ENCODE assay signal across 8 mouse cellular contexts in the genomic region with DNA sequence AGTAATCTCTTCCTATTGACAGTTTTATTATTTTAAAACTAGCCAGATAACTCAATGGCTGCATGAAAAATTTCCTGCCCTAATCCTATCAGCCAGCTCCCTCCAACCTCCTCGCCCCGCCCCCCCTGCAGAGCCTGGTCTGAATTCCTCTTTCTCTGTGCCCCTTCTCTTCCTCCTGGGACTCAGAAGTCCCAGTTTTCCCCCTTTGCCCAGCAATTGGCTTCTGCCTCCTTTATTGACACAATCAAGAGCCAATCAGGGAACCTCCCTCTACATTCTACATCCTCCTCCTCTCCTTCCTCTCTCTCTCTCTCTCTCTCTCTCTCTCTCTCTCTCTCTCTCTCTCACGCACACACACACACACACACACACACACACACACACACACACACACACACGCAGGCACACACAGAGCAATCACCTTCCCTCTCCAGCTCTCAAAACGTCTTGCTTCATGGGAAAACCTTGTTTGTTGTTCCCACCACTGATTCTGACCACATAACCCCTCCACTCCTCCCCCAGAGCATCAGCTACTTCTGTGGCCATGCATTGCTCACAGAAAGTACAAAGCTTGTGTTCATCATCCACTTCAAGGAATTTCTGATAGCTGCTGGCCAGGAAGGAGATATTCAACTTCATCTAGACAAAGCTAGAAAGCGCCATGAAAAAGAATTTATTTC. TPM values are rescaled to one million over a fixed set of nuclear protein-coding genes. Genes with fewer than 3 reads are reported as not detected.
DNase-seq lines count a peak whose midpoint lies in the region; ATAC-seq lines count a peak whose summit lies in the region.

No protein-coding gene starts in this region.

- peaks cover 21% of the 10 kb centered on the region for H3K4me1 ChIP-seq in forebrain, embryonic 14.5 days (ENCODE audit: control insufficient read depth, insufficient read depth, low read length)
- peaks cover 9% of the 10 kb centered on the region for H3K4me1 ChIP-seq in hindbrain, embryonic 16.5 days (ENCODE audit: control insufficient read depth, insufficient read depth, low read depth, low read length)
- no peaks in the 10 kb centered on the region for H3K4me1 ChIP-seq in liver, embryonic 11.5 days (replicated peaks; ENCODE audit: control insufficient read depth, insufficient read depth, low read length)
- peaks cover 26% of the 10 kb centered on the region for H3K4me1 ChIP-seq in neural tube, embryonic 15.5 days

- H3K27ac ChIP-seq in forebrain, embryonic 14.5 days (ENCODE audit: low read depth, low read length), result no peak overlapping the region
- H3K27ac ChIP-seq in hindbrain, embryonic 16.5 days (ENCODE audit: low read depth, low read length), result no peak overlapping the region
- H3K27ac ChIP-seq in liver, embryonic 11.5 days (ENCODE audit: low read depth, low read length), result no peak overlapping the region
- H3K27ac ChIP-seq in neural tube, embryonic 15.5 days (replicated peaks), result peak overlapping the region; percentile 33; the same call in 1 of the 2 replicates

- no peak overlapping the region for H3K4me3 ChIP-seq in forebrain, embryonic 14.5 days (ENCODE audit: low read depth, low read length)
- H3K4me3 ChIP-seq in hindbrain, embryonic 16.5 days (ENCODE audit: low read length), result no peak overlapping the region
- H3K4me3 ChIP-seq in liver, embryonic 11.5 days (ENCODE audit: low read depth, low read length), result no peak overlapping the region
- no peak overlapping the region for H3K4me3 ChIP-seq in neural tube, embryonic 15.5 days (replicated peaks)

- peak; percentile 35 for DNase-seq in adrenal gland, postnatal 14 days
- DNase-seq in adrenal gland, adult 18-20 months (ENCODE audit: low spot score in 2 of 2), result no peak
- DNase-seq in Muller cell, postnatal 12 days (ENCODE audit: inconsistent ontology term), result peak; percentile 62
- peak; percentile 92 for DNase-seq in forebrain, embryonic 14.5 days (ENCODE audit: low spot score)
- no peak for DNase-seq in liver, embryonic 11.5 days (ENCODE audit: low spot score)

- H3K4me2 ChIP-seq in forebrain, embryonic 14.5 days (ENCODE audit: low read length), result 0 out of 2 replicates have a peak overlapping the region, but pooled peaks have one; percentile 24
- H3K4me2 ChIP-seq in hindbrain, embryonic 16.5 days (ENCODE audit: low read length), result peak overlapping the region; percentile 50
- peak overlapping the region; percentile 8; the same call in 1 of the 2 replicates for H3K4me2 ChIP-seq in liver, embryonic 11.5 days
- H3K4me2 ChIP-seq in neural tube, embryonic 15.5 days, result peak overlapping the region; percentile 50

- 25% methylated on average over 5 of the region's 6 CpGs for WGBS in forebrain, embryonic 14.5 days
- 25% methylated on average over 5 of the region's 6 CpGs for WGBS in hindbrain, embryonic 16.5 days
- WGBS in liver, embryonic 11.5 days, result 30% methylated on average over 5 of the region's 6 CpGs
- WGBS in neural tube, embryonic 15.5 days, result 19% methylated on average over 6 of the region's 6 CpGs

- H3K9me3 ChIP-seq in forebrain, embryonic 14.5 days (replicated peaks; ENCODE audit: control insufficient read depth, low read length), result no peaks in the 10 kb centered on the region
- H3K9me3 ChIP-seq in hindbrain, embryonic 16.5 days (ENCODE audit: control insufficient read depth, low read length), result no peaks in the 10 kb centered on the region
- no peaks in the 10 kb centered on the region for H3K9me3 ChIP-seq in liver, embryonic 11.5 days (ENCODE audit: control insufficient read depth, low read length)
- H3K9me3 ChIP-seq in neural tube, embryonic 15.5 days (replicated peaks), result no peaks in the 10 kb centered on the region

- H3K27me3 ChIP-seq in forebrain, embryonic 14.5 days (replicated peaks; ENCODE audit: control insufficient read depth, insufficient read depth, low read length), result peaks cover 22% of the 10 kb centered on the region
- H3K27me3 ChIP-seq in hindbrain, embryonic 16.5 days (replicated peaks; ENCODE audit: control insufficient read depth, insufficient read depth, low read length), result no peaks in the 10 kb centered on the region
- no peaks in the 10 kb centered on the region for H3K27me3 ChIP-seq in liver, embryonic 11.5 days (replicated peaks; ENCODE audit: control insufficient read depth, insufficient read depth, low read length)
- H3K27me3 ChIP-seq in neural tube, embryonic 15.5 days (replicated peaks), result 0 out of 2 replicates have a peak, but pooled peaks cover 5% of the 10 kb centered on the region

- ATAC-seq in forebrain, embryonic 14.5 days, result peak; percentile 36; the same call in 1 of the 2 replicates
- peak; percentile 90 for ATAC-seq in hindbrain, embryonic 16.5 days
- peak; percentile 43; the same call in 1 of the 2 replicates for ATAC-seq in liver, embryonic 11.5 days (replicated peaks; ENCODE audit: low FRiP score)
- ATAC-seq in neural tube, embryonic 15.5 days (ENCODE audit: low FRiP score), result peak; percentile 70
- ATAC-seq in monocyte, adult 5-6 weeks (replicated peaks; ENCODE audit: insufficient number of reproducible peaks, low FRiP score, low TSS enrichment, poor library complexity, severe bottlenecking), result no peak

- no peak overlapping the region for H3K9ac ChIP-seq in forebrain, embryonic 14.5 days (ENCODE audit: low read length)
- H3K9ac ChIP-seq in hindbrain, embryonic 16.5 days (ENCODE audit: low read depth, low read length), result no peak overlapping the region
- H3K9ac ChIP-seq in liver, embryonic 11.5 days (ENCODE audit: low read depth, low read length), result no peak overlapping the region
- no peak overlapping the region for H3K9ac ChIP-seq in neural tube, embryonic 15.5 days (replicated peaks)

- H3K36me3 ChIP-seq in forebrain, embryonic 14.5 days (ENCODE audit: control insufficient read depth, insufficient read depth, low read length), result no peaks in the 10 kb centered on the region
- H3K36me3 ChIP-seq in hindbrain, embryonic 16.5 days (ENCODE audit: control insufficient read depth, insufficient read depth, low read length), result no peaks in the 10 kb centered on the region
- no peaks in the 10 kb centered on the region for H3K36me3 ChIP-seq in liver, embryonic 11.5 days (ENCODE audit: control insufficient read depth, insufficient read depth, low read length)
- no peaks in the 10 kb centered on the region for H3K36me3 ChIP-seq in neural tube, embryonic 15.5 days

RNA-seq across cellular contexts. Expression of a gene that starts 47.1 kb away (rescaled TPM):
- total RNA-seq in adrenal gland, postnatal 14 days (2021), result 28.4 and 30.6 TPM in 2 replicates
- total RNA-seq in adrenal gland, adult 18-20 months (2021), result 10 to 100 TPM; 35.9 to 41.4 TPM
- 20.2 and 24.9 TPM in 2 replicates for polyA plus RNA-seq in forebrain, embryonic 14.5 days (2014; fragmentation: Nextera tagmentation; extraction: Ambion mirVana)
- 14.4 and 19.4 TPM in 2 replicates for polyA plus RNA-seq in hindbrain, embryonic 16.5 days (2015; fragmentation: Nextera tagmentation; extraction: Ambion mirVana)
- 19.2 and 20.1 TPM in 2 replicates for polyA plus RNA-seq in liver, embryonic 11.5 days (2014; fragmentation: Nextera tagmentation; extraction: Ambion mirVana)
- polyA plus RNA-seq in neural tube, embryonic 15.5 days (2015; fragmentation: Nextera tagmentation; extraction: Ambion mirVana), result 14.2 and 14.4 TPM in 2 replicates
- 5.3 to 9.1 TPM (median 6.1 TPM) in 3 replicates for total RNA-seq in monocyte, adult 5-6 weeks (2017)

RNA-seq across cellular contexts. Expression of a gene that starts 47.1 kb away (rescaled TPM):
- total RNA-seq in adrenal gland, postnatal 14 days (2021), result 7.7 and 9.5 TPM in 2 replicates
- 10 to 100 TPM in 1 of 2 experiments, 1 to 10 TPM in 1; 7.6 to 10.4 TPM for total RNA-seq in adrenal gland, adult 18-20 months (2021)
- polyA plus RNA-seq in forebrain, embryonic 14.5 days (2014; fragmentation: Nextera tagmentation; extraction: Ambion mirVana), result 13.5 and 15.7 TPM in 2 replicates
- 13.2 and 17.1 TPM in 2 replicates for polyA plus RNA-seq in hindbrain, embryonic 16.5 days (2015; fragmentation: Nextera tagmentation; extraction: Ambion mirVana)
- polyA plus RNA-seq in liver, embryonic 11.5 days (2014; fragmentation: Nextera tagmentation; extraction: Ambion mirVana), result 15.5 and 16.4 TPM in 2 replicates
- 11.0 and 12.3 TPM in 2 replicates for polyA plus RNA-seq in neural tube, embryonic 15.5 days (2015; fragmentation: Nextera tagmentation; extraction: Ambion mirVana)
- 7.3 to 14.4 TPM (median 11.5 TPM) in 3 replicates for total RNA-seq in monocyte, adult 5-6 weeks (2017)

Comparison
In these comparisons a context has a peak if more than half of its experiments do, and no peak if none do; other contexts are left out.
1. DNase-seq: peak in adrenal gland, postnatal 14 days (single experiment), Muller cell, postnatal 12 days (single experiment) and forebrain, embryonic 14.5 days (single experiment); none in adrenal gland, adult 18-20 months (0 of 2) and liver, embryonic 11.5 days (single experiment).
2. Peak in every context shown above with its lines, with median percentiles within 50 percentile points of each other: H3K4me2 ChIP-seq.